Mouse (Mus musculus): ENCODE results near the gene Mast4.
A peak's percentile ranks its signal among the peaks of the same experiment; 100 is the strongest.

The Mast4 gene

GRCm38 (mm10) chr13:102790601-102791155 is 543.6 kb downstream of the Mast4 start:
- no peak for DNase-seq (ENCODE audit: low spot score)

GRCm38 (mm10) chr13:102786666-102787230 is 547.5 kb downstream of the Mast4 start:
- no peak for DNase-seq (ENCODE audit: low spot score)

- DNase-seq (ENCODE audit: low spot score): no peak
Observed at GRCm38 (mm10) chr13:102783531-102784310, 550.6 kb downstream of the Mast4 start.

- no peak for DNase-seq (ENCODE audit: low spot score)
Observed at GRCm38 (mm10) chr13:102779275-102779674, 555.0 kb downstream of the Mast4 start.

GRCm38 (mm10) chr13:102778859-102779258 is 555.4 kb downstream of the Mast4 start:
- no peak for DNase-seq (ENCODE audit: low spot score)

GRCm38 (mm10) chr13:102775506-102775905 is 558.8 kb downstream of the Mast4 start:
- DNase-seq (ENCODE audit: low spot score): no peak

- DNase-seq (ENCODE audit: low spot score): no peak
Observed at GRCm38 (mm10) chr13:102774786-102775201, 559.5 kb downstream of the Mast4 start.

GRCm38 (mm10) chr13:102773169-102773568 is 561.1 kb downstream of the Mast4 start:
- DNase-seq (ENCODE audit: low spot score): no peak

GRCm38 (mm10) chr13:102770194-102770593 is 564.1 kb downstream of the Mast4 start:
- DNase-seq (ENCODE audit: low spot score): peak; percentile 59

- no peak for DNase-seq (ENCODE audit: low spot score)
Observed at GRCm38 (mm10) chr13:102768512-102768911, 565.8 kb downstream of the Mast4 start.

- no peak for DNase-seq (ENCODE audit: low spot score)
Observed at GRCm38 (mm10) chr13:102767110-102767509, 567.2 kb downstream of the Mast4 start.

GRCm38 (mm10) chr13:102765216-102765615 is 569.1 kb downstream of the Mast4 start:
- DNase-seq (ENCODE audit: low spot score): no peak

GRCm38 (mm10) chr13:102764218-102764617 is 570.1 kb downstream of the Mast4 start:
- DNase-seq (ENCODE audit: low spot score): no peak

GRCm38 (mm10) chr13:102762203-102762602 is 572.1 kb downstream of the Mast4 start:
- no peak for DNase-seq (ENCODE audit: low spot score)

GRCm38 (mm10) chr13:102761410-102761809 is 572.9 kb downstream of the Mast4 start:
- DNase-seq (ENCODE audit: low spot score): no peak

GRCm38 (mm10) chr13:102758021-102758420 is 576.3 kb downstream of the Mast4 start:
- DNase-seq (ENCODE audit: low spot score): no peak

GRCm38 (mm10) chr13:102756071-102756470 is 578.2 kb downstream of the Mast4 start:
- no peak for DNase-seq (ENCODE audit: low spot score)

GRCm38 (mm10) chr13:102755124-102755523 is 579.2 kb downstream of the Mast4 start:
- no peak for DNase-seq (ENCODE audit: low spot score)

GRCm38 (mm10) chr13:102753714-102754556 is 580.4 kb downstream of the Mast4 start:
- no peak for DNase-seq (ENCODE audit: low spot score)

GRCm38 (mm10) chr13:102749891-102750290 is 584.4 kb downstream of the Mast4 start:
- DNase-seq (ENCODE audit: low spot score): no peak

GRCm38 (mm10) chr13:102749194-102749593 is 585.1 kb downstream of the Mast4 start:
- no peak for DNase-seq (ENCODE audit: low spot score)

GRCm38 (mm10) chr13:102746803-102747561 is 587.3 kb downstream of the Mast4 start:
- peak; percentile 18 for DNase-seq (ENCODE audit: low spot score)
